Mouse (Mus musculus) ZHBTc4 (cell line): ENCODE measurements around the gene Neb.
A peak's percentile ranks its signal among the peaks of the same experiment; 100 is the strongest.

Source experiments
- DNase-seq: peaks from one replicate; pipeline ENCODE4 v3.0.0-alpha.2; 2011; ENCODE audit warnings: low read depth, low spot score

Gene Neb

DNA sequence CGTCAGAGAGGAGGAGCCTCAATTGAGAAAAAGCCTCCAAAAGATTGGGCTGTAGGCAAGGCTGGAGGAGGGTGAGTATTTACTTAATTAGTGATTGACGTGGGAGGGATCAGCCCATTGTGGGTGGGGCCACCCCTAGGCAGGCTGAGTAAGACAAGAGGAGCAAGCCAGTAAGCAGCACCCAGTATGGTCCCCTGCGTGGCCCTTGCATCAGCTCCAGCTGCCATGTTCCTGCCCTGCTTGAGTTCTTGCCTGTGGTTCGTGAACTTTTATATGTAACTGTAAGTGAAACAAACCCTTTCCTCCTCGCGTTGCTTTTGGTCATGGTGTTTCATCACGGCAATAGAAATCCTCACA, at the start of gene Neb:
Gene Neb, minus strand, starts transcription at position 27 of the 357 bp plus-strand sequence.
- DNase-seq, result peak; percentile 41

DNA sequence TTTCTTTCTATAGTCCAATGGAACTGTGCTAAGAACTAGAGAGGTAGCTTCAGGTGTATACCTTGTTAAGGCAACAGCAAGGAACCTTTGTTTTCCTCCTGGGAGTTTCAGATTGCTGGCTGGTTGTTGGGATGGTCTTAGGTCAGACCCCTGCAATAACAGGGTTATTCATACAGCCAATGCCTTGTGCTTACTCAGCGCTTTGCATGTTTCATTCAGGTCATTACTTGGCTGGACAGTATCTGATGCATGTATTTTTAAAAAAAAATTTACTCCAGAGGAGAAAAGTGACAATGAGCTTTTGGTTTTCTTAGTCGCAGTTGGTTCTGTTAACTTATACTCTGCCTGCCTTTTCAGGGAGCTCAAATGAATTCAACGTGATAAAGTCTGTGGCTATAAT, 49.1 kb upstream of the Neb start:
- DNase-seq, result no peak

DNA sequence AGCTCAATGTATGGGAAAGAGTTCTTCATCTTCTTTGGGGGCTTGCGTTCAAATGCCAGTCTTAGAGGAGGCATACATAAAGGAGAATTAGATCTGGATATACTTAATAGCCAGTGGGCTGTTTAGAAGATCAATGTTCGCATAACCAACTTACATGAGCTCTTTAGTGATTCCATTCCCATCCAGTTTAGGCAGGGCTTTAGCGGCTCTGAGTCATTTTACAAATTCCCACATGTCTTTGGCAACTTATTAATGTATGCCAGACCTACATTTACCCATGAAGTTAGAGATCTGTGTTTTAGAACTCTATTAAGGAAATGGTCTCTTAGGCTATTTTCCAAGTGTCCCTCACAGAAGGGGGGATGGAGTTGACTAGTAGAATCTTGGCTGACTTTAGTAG, 47.8 kb upstream of the Neb start:
- no peak for DNase-seq

DNA sequence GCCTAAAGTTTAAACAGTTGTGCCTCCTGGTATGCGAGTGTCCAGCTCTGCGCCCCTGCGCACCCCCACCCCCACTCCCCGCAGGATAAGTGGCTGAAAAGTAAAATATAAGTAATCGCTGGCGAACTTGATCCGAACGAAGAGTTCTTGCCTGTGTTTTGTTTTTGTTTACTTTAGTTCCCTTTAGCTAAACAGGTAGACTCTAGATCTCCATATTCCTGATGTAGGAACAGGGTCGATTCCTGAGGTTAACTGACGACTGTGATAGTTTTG, 47.2 kb upstream of the Neb start:
- no peak for DNase-seq

DNA sequence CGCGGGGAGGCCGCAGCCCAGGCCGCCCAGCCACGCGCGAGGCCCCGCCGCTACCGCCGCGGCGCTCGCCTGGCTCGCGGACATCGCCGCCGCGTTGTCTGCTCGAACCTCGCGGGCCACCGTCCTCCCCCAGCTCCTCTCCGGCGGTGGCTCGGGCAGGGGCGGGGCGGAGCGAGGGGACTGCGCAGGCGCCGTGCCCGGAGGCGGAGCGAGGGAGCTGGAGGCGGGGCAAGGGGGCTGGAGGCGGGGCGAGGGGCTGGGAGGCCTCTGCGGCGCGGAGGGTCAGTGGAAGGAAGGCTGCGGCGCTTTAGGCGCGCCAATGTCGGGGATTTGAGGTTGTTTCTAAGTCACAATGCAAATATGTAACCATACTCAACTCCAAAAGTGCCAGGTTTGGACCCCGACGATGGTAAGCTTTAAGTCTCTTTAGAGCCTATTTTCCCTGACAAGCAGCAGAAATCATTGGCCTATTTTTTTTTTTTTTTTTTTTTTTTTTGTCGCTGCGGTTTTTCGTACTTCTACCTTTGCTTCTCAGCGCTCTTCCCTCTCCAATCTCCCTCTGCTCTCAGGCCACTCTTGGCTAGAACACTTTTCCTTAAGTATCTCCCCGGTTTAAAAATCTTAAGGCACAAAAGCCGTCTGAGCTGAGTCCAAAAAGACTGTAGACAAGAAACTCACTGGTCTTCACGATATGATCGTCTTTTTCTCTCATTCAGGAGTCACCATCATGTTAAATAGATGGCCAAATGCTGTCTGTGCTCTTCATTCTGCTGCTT, 46.7 kb upstream of the Neb start, which contains the start of gene Arl5a:
Gene Arl5a, minus strand, starts transcription at position 155 of the 776 bp plus-strand sequence.
- peak; percentile 91 for DNase-seq

DNA sequence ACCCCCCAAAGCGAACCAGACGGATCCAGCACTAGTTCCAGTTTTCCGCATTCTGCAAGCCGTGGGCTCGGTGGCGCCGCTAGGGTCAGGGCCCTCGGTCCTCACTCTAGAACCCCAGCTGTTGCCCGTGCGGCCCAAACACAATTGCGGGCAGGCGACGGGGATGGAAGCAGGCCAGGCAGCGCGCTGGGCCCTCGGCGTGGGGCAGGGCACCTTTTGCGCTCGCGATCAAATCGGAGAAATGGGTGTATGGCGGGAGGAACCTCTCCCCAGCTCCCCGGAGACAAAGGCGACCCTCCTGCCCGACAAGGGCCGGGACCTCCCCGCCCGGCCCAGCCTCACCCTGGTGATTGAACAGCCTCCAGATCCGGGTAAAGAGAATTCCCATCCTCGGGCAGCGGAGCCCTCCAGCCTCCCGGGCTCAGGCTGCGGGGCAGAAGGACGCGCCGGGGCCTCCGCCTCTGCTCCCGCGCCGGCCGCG, 46.0 kb upstream of the Neb start:
- peak; percentile 75 for DNase-seq

DNA sequence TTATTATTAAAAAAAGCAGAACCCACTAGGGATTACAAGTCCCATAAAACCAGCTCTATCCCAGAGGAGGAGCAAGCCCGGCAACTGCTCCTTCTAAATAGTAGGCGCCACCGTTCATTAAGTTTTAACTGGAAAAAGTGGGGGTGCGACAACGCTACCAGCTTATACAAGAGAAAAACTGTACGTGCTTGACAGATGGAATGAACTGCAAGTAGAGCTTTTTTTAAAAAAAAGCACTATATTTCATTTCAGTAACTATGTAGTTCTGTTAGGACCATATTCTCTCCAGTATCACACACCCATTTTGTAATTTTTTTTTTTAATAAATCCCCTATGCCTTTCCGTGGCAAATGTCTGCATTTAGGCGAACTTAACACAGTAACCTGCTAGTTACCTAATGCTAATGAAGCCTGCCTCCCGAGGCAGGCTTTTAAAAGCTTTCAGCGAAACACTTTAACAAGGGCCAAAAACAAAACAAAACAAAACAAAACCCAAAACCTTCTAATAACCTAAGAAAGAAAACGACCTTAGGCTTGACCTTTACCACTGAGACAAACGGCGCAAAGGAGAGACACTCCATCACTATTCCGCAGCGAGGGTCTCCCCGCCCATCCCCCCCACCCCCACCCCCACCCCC, 45.5 kb upstream of the Neb start:
- DNase-seq, result no peak

DNA sequence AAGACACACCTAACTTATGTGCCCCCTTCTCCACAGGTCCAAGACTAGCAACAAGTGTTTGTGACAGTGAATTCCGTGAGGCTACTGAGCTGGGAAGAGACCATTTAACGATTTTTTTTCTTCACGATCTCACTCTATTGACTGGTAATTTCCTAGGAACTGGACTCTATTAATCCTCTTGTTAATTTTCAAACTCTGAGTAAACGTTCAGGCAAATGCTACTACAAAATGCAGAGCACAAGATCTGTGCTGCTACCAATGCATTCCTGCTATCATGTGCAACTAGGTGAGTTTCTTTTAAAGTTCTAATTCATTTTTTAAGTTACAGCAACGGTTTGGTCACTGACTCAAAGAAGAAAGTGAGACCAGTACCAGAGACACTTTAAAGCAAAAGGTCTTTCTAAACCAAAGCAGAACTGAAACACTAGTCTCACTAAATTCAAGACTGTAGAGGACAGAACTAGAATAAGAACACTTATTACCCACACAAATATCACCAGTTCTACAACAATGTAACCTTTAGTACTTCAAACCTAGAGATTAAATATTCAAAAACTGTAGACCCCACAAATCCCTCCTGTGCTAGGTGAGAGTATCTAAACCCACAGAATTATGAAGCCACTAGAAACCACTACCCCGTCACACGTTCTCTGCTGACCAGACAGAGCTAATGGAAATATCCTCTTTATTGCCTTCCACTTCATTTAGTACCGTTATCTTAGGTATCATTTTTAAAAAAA, 44.8 kb upstream of the Neb start:
- DNase-seq, result no peak

DNA sequence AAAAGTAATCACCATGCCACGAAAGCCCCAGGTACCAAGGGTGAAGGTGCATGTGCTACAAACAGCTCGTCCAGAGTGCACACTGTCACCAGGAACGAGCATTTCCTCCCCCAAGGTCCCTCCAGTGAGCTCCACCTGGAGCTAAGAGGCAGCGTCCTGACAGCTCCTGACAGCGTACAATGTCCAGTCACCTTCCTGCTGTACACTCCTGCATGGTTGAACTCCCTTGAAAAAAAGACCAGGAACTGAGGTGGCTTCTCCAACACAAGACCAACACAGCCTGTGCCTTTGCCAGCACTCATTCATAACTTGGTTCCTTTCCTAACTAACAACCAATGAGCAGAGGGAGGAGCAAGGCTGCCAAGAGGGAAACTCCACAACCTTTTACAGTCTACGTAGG, 42.9 kb upstream of the Neb start:
- DNase-seq, result peak; percentile 22

DNA sequence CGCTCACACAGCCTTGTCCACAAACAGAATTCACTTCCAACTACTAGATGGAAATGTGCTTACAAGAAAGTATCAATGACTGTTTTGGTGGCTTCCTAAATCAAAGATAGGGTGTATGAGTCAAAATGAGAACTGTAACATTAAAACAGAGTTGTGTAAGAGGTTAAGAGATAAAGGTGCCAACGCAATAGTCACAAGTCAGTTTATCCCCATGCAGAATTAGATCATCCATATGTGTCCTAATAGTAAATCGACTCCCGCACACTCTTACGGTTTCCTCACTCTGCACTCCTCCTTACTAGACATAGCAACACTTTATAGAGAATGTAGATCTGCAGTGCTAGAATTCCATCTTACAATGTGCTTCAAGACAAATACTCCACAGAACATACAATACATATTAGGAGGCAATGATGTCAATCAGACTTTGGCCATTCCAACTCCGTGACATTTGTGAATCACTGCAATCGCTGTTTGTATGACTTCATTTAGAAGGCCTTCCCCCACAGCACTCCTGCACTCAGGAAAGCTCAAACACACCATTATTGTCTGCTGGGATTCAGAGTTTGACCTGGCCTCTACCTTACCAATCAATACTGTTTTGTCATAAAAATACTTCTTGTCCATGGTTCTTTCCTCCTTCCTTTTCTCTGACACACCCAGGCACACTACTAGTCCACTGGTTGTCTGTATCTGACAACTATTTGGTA, 41.9 kb upstream of the Neb start:
- DNase-seq, result no peak

DNA sequence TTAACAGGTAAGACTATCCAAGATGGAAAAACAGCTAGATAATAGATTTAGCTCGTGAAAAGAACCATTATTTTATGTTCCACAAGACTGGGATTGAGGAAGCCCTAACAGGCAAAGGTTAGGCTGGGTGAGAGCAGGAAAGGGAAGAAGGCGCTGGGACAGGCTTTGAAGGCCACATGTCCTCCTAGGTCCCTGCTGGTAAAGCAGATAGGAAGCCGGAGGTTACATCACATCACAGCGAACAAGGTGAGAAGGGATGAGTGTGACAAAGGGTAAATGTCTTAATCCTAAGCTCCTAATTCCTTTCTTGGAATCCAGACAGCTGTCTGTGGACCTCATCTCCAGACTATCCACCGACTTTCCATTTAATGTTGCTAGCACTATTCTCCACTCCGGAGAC, 41.0 kb upstream of the Neb start:
- no peak for DNase-seq

DNA sequence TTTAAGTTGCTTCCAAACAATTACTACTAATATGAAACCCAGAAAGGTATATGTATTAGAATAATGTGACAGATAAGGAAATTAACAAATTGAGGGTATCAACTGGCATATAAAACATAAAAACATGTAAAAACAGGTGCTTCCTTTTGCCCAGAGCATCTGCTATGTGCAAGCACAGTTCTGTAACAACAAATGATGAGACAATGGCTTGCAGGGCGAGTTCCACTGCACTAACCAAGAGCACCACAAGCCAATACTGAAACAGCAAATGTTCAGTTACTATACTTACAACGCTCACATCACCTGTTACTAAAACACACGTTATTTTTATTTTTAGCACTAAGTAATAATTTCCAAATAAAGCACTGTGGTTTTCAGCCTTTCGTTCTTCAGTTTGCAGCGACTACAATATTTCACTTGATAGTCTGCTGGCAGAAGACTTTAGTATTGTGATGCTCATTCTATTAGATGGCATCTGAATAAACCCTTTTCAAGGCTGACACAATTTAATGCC, 34.3 kb upstream of the Neb start:
- DNase-seq, result no peak

DNA sequence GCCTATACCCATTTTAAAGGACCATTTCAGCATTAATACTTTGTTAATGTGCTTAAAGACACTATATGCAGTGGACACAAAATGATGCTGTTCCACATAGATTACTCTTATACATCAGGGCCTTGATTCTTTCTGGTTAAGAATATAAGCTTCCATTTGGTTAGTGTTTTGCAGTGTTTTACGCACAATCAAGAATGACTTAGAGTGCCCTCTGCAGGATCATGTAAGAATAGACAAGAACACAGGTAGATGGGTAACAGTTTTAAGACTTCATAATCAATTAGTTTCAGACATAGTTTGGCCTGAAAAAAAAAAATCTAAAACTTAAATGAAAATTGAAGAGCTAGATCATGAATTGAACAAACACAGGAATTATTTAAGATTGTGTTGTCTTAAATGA, 28.2 kb upstream of the Neb start:
- no peak for DNase-seq

DNA sequence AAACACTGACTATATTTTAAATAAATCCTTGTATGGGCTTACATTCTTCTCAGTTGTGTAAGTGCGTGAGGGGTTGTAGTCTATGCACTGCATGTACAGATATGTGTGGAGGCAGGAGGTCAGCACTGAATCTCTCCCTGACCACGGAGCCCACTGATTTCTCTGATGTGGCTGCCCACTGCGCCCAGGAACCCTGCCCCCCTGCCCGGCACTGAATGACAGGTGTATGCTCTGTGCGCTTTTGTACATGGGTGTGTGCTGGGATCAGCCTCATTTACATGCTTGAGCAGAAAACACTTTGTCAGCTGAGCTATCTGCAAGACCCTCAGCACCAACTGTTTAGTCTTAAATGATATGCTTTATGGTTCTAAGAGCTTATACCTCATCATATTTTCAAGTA, 27.0 kb upstream of the Neb start:
- DNase-seq, result no peak

DNA sequence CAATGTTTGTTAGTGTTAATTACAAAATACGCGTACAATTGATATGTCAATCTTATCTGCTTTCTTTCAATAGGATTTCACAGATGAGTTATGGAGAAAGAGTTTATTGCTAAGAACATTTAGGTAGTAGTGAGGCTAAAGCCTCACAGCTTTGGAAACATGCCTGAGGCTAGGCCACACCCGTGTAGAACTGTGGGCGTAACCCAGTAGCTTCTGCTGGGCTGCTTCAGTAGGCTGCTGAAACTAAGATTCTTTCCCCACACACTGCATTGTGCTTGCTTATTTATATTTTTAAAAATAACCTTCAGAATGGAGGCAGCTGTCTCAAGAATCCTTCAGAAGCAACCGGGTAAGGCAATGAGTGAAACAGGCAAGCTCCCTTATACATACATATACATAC, 16.3 kb upstream of the Neb start:
- DNase-seq, result no peak

DNA sequence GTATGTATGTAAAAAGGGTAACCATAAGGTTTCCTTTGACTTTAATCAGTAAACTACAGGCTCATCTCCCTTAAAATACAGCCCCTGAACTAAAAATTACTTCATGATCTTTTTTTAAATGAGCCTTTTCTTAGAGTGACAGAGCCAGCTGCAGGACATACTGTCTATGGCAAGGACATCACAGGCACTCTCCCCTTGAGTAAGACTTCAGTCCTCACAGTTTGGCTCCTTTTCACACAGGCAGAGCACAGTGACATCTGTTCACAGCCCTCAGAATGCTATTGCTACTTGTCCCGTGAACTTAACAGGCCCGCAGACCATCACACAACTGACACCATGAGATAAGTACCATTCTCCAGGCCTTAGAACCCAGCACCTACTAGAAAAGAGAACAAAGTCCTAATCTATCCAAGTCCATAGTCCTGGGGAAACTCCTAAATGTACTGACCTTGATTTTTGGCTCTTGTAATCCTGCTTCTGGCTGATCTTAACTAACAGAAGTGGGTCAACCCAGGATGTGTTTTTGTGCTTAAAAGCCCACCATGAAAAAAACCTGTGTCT, 12.2 kb upstream of the Neb start:
- DNase-seq, result no peak

DNA sequence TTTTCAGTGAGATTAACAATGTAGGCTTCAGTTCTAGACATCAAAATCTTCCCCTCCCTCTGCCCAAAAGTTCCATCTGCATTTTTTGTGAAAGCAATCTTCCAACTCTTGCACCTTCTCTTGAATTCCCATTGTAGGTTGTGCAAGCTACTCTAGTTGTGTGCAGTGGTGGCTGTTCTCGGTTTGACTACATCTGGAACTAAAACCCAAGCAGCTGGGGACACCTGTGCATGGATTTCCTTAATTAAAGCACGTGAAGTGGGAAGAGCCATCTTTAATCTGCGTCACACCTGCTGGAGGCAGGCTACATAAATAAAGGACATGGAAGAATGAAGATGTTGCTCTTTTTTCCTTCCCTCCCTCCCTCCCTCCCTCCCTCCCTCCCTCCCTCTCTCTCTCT, 11.7 kb upstream of the Neb start:
- DNase-seq, result no peak

DNA sequence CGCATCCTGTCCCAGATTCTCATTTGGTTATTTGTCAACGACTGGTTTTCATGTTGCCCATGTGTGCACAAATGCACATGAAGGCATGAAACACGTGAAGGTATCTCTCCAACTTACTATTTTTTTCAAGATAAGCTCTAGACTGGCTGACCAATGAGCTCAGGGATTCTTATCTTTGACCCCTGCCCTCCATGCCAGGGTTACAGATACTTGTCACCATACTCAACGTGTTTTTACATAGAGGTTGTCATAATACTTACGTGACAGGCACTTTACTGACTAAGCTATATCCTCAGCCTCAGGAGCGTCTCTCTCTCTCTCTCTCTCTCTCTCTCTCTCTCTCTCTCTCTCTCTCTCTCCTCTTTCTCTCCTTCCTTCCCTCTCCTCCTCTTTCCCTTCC, 8.2 kb upstream of the Neb start:
- DNase-seq, result no peak

DNA sequence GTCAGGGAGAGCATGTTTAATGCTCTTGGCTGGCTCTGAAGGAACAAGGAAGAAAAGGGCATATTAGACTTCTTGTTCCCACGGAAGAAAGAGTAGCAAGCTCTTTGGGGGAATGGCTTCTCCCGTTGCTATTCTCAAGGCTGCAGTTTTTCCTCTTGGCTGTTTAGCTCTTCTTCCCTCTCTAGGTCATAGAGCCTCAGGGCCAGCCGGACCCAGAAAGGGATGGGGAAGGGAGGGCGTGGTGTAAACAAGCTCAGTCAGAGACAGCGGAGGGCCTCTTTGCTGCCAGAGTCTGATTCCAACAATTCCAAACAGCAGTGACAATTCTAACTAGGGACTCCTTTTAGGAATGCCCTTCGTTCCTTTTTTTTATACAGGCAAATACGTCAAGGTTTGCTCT, 7.8 kb upstream of the Neb start:
- peak; percentile 29 for DNase-seq

DNA sequence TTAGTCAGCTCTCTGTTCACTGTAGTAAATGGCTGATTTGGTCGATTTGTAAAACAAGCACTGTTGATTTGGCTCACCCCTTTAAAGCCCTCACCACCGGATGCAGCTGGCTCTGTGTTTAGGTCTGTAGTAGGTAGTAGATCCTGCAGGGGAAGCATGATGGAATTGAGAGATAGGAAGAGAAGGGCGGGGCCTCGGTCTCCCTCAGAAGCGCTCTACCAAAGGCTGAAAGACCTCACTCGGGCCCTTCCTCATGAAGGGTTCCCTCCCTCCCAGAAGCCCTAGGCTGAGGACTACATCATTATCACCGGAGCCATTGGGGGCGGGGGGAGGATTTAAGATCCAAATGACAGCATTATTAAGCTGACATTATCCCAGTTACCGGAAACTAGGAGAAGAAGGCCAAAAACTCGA, 581 bp upstream of the Neb start:
- no peak for DNase-seq

DNA sequence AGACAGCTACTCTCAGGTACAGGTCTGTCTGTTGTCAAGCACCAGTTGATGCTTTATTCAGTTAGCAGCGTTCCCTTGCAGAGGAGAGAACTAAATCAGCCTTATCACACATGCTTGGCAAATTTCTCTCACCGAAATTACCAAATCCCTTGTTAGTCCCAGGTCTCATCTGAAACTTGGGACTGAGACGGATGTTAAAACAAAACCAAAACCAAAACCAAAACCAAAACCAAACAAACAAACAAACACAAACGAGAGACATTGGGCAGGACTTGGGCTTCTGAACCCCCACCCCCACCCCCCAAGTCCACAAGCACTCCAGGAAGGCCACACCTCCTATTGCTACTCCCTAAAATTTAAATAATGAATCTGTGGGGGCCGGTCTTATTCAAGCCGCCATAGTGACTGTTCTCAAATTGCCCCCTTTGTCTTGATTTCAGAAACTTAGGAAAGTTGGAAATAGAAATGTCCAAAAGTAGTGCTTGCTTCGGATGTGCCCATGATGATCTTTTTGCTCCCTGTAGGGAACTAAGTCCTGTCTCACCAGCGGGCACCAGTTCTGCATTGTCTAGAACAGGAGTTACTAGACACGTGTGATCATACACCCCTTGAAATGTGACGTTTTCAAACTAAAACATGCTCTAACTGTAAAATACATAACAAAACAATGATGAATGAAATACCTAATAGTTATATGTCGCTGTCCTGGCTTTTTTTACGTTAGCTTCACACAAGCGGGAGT, 397 bp downstream of the Neb start:
- no peak for DNase-seq
